Mouse (Mus musculus) forebrain, embryonic 14.5 days (tissue): ENCODE data around the gene Ano10. TPM values are rescaled to one million over a fixed set of nuclear protein-coding genes. Genes with fewer than 3 reads are reported as not detected.
"Not testable (repeated sequence)": the region's sequence is repeated elsewhere in the genome, so short reads cannot be mapped to it uniquely, and the experiment has no call there.

ENCODE experiments used
- ATAC-seq: fragments of 200-750 bp; cut with Nextera tagmentation; 2 replicates; pipeline ENCODE4 v1.8.0; 2017; ENCODE audit warnings: mild to moderate bottlenecking, moderate library complexity
- DNase-seq: peaks from one replicate; pipeline ENCODE4 v3.0.0-alpha.2; 2015; ENCODE audit warnings: low spot score
- H3K27ac ChIP-seq: fragments of 300-500 bp; sonication (generic); 2 replicates; pipeline ENCODE4 v1.5.1; 2014; ENCODE audit warnings: low read depth, mild to moderate bottlenecking, control low read depth, low read length, moderate library complexity
- H3K27me3 ChIP-seq: fragments of 300-500 bp; sonication (generic); replicated peaks from 2 replicates; pipeline ENCODE4 v1.6.1; 2014; ENCODE audit warnings: low read length, control low read depth, mixed read lengths; ENCODE audit not compliant: control insufficient read depth, insufficient read depth
- H3K36me3 ChIP-seq: fragments of 300-500 bp; sonication (generic); 2 replicates; pipeline ENCODE4 v1.6.1; 2014; ENCODE audit warnings: low read length, control low read depth; ENCODE audit not compliant: control insufficient read depth, insufficient read depth
- H3K4me1 ChIP-seq: fragments of 300-500 bp; sonication (generic); 2 replicates; pipeline ENCODE4 v1.6.1; 2014; ENCODE audit warnings: antibody characterized with exemption, low read length, control low read depth; ENCODE audit not compliant: control insufficient read depth, insufficient read depth
- H3K4me2 ChIP-seq: fragments of 300-500 bp; sonication (generic); 2 replicates; pipeline ENCODE4 v1.6.1; 2014; ENCODE audit warnings: mild to moderate bottlenecking, control low read depth, low read length
- H3K4me3 ChIP-seq: fragments of 300-500 bp; sonication (generic); 2 replicates; pipeline ENCODE4 v1.5.1; 2014; ENCODE audit warnings: low read depth, low read length, control low read depth
- H3K9ac ChIP-seq: fragments of 300-500 bp; sonication (generic); 2 replicates; pipeline ENCODE4 v1.6.1; 2014; ENCODE audit warnings: mild to moderate bottlenecking, low read length, control low read depth, moderate library complexity
- H3K9me3 ChIP-seq: fragments of 300-500 bp; sonication (generic); replicated peaks from 2 replicates; pipeline ENCODE4 v1.6.1; 2016; ENCODE audit warnings: low read length, control low read depth, mixed read lengths; ENCODE audit not compliant: control insufficient read depth
- WGBS: fragments of 180-500 bp; shearing (Covaris S2); extraction: QIAGEN DNeasy Blood & Tissue Kit; methylation state at CpG from one replicate; pipeline ENCODE4 v1.1.7; 2014; 5-methylcytosine and 5-hydroxymethylcytosine counted together
- polyA plus RNA-seq: library from polyadenylated mRNA; unstranded; fragments of >200 nt; fragmentation: Nextera tagmentation; extraction: Ambion mirVana; gene quantifications from 2 replicates; pipeline ENCODE4 v1.2.1, GENCODE M21; 2014

Ano10 gene
- polyA plus RNA-seq, 1 experiment from 2014 or later: 45.2 TPM

DNA sequence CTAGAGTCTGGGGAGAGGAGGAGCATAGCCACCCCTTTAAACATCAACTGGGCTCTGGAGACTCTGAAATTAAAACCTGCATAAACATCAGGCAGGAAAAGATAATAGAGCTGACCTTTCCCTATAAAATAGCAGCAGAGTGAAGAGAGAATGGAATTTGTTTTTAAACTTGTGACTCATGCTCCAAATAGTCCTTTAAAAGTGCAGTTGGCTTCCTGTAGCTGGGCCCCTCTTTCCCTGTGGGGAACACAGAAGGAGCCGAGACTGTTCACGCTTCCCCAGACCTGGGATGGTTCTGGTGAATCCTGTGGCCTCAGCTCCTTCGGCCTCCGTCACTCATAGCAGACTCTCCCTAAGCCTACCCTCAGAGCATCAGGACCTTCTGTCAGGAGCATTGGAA, 115.8 kb downstream of the Ano10 start:
- H3K9me3 ChIP-seq: no peaks in the 10 kb centered on the region
- ATAC-seq: no peak

DNA sequence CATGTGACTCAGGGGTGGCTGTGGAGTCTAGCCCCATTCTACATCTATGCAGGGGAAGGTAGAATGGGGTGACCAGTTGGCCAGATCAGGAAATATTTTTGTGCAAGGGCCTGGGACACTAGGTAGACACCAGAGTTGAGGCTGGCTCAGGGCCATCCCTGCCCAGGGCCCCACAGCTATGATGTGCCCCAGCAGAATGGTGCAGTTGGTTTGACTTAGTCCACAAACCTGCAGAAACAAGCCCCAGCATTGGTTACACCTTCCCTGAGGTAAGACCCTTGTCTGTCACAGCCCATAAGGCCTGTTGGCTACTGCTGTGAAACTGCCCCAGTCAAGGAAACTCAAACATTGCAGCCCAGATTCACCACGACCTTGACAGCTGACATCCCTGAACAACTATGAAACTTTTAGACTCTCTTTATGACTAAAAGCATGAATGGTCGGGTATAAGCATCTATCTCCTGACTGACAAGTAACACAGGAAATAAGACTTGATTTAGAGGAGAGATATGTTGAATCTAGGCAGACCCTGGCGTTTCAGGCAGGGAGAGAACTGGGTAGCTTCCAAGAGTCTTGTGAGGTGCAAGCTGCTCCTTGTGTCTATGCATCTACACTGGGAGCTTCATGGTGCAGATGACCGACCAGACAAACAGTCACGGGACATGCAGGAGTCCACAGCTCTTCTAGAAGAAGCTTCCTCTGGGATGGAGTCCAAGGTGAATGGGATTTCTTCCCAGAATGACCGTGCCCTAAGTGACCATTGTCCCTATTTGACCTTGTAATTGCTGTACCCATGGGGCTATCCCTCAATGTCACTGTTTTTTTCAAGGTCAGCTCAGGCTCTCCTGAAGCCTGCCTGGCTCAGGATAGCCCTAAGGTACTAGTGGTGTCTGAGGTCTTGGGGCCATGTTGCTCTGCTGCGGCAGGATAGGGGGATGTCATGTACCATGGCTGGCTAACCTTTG, 116.7 kb downstream of the Ano10 start:
- Histone ChIP-seq H3K9ac (no peak overlapping the region), H3K4me2 (no peak overlapping the region), H3K36me3 (peaks cover 17% of the 10 kb centered on the region; the same call in 1 of the 2 replicates), H3K27ac (no peak overlapping the region), H3K9me3 (no peaks in the 10 kb centered on the region), H3K4me1 (peaks cover 5% of the 10 kb centered on the region; the same call in 1 of the 2 replicates), H3K4me3 (no peak overlapping the region), H3K27me3 (no peaks in the 10 kb centered on the region)
- ATAC-seq: no peak
- no peak for DNase-seq
- 89% methylated on average over 7 of the region's 7 CpGs for WGBS

More for the DNA sequence above, 115.8 kb downstream of the Ano10 start:
- Histone ChIP-seq H3K4me3 (no peak overlapping the region), H3K36me3 (peaks cover 11% of the 10 kb centered on the region; the same call in 1 of the 2 replicates), H3K4me2 (no peak overlapping the region), H3K27me3 (no peaks in the 10 kb centered on the region), H3K9ac (no peak overlapping the region), H3K4me1 (peaks cover 5% of the 10 kb centered on the region; the same call in 1 of the 2 replicates), H3K27ac (no peak overlapping the region)
- WGBS: 75% methylated on average over 4 of the region's 4 CpGs
- no peak for DNase-seq

DNA sequence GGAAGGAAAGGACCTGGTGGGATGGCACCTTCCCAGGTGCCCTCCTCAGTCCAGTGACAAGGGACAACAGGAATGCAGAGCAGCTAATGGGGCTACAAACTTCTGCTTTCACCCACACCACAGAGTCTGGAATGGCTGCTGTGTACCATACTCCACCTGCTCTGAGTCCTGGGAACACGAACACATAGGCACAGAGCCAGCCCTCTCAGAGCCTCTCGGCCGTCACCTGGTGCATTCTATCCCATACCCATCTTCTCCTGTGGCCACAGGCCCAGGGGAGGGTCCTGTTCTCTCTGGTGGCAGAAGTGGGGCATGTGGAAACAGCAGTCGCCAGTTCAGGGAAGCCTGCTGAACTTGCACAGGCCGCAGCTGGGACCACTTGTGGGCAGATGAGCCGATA, 119.5 kb downstream of the Ano10 start:
- Histone ChIP-seq H3K4me2 (no peak overlapping the region), H3K4me3 (no peak overlapping the region), H3K27me3 (no peaks in the 10 kb centered on the region), H3K4me1 (peaks cover 5% of the 10 kb centered on the region; the same call in 1 of the 2 replicates), H3K9ac (no peak overlapping the region), H3K27ac (no peak overlapping the region), H3K36me3 (peaks cover 32% of the 10 kb centered on the region; the same call in 1 of the 2 replicates), H3K9me3 (no peaks in the 10 kb centered on the region)
- WGBS: 90% methylated on average over 6 of the region's 6 CpGs
- DNase-seq (no peak), ATAC-seq (no peak)

DNA sequence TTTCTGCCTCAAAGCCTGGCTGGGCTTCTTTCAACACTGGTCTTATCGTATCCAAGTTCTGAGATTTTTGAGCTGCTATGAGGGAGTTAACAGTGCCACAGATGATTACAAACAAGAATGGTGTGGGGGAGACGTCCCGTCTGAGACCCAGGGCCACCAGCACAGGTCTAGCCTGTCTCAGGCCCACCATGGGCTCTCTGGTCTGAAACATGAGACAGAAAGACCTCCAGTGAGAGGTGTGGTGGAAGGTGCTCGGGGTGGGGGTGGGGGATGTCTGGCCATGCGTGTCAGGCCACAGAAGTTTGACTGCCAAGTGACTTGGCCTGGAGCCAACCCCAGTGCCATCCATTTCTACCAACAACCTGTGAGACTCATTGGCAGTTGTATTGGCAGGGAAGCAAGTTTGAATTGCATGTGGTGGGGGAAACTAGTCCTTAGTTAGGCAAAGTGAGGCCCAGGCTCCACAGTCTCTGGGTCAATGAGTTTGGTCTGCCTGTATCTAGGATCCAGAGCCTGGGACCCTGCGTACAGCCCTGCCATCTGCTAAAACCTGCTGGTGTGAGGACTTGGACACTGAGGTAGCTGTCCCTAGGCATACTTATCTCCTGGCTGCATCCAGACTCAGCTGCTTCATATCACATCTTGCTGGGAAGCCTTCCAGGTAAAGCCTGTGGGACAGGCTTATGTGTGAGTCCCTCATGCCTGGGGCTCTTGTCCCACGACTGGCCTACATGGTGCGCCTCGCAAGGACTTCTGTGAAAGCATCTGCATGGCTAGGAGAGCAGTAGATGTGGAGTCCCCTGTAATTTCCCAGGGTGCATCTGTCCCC, 120.6 kb downstream of the Ano10 start:
- H3K4me2 ChIP-seq: no peak overlapping the region
- H3K36me3 ChIP-seq: peaks cover 30% of the 10 kb centered on the region; the same call in 1 of the 2 replicates
- H3K9ac ChIP-seq: no peak overlapping the region
- no peak overlapping the region for H3K4me3 ChIP-seq
- ATAC-seq (no peak), DNase-seq (peak; percentile 53)
- H3K9me3 ChIP-seq: no peaks in the 10 kb centered on the region
- no peaks in the 10 kb centered on the region for H3K27me3 ChIP-seq
- peaks cover 5% of the 10 kb centered on the region; the same call in 1 of the 2 replicates for H3K4me1 ChIP-seq
- H3K27ac ChIP-seq: no peak overlapping the region
- 82% methylated on average over 9 of the region's 9 CpGs for WGBS

DNA sequence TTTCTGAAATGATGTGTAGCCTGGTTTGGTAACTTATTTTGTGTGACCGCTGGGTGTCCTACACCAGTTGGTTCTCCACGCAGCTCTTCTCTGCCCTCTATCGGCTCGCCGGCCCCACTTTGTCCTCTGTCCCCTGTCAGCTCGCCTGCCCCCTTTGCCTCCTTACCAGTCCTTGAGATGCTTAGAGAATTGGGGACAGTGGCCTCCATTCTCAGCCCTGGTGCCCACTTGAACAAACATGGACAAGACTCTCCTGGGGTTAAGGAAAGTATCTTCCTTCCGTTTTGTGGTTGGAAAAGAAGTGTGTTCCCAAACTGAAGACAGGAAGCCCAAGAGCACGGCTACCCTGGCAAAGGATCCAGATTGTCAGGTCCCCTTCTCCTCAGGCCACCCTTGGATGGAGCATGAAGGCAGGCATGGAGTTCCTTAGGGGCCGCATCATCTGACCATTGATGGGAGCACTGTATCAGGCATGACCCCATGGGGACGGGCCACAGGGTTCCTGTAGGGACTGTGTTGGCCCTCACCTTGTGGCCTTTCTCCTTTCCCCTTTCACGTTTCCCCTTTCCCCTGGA, 121.5 kb downstream of the Ano10 start:
- ATAC-seq: no peak
- 87% methylated on average over 11 of the region's 11 CpGs for WGBS
- H3K36me3 ChIP-seq: peaks cover 31% of the 10 kb centered on the region; the same call in 1 of the 2 replicates

DNA sequence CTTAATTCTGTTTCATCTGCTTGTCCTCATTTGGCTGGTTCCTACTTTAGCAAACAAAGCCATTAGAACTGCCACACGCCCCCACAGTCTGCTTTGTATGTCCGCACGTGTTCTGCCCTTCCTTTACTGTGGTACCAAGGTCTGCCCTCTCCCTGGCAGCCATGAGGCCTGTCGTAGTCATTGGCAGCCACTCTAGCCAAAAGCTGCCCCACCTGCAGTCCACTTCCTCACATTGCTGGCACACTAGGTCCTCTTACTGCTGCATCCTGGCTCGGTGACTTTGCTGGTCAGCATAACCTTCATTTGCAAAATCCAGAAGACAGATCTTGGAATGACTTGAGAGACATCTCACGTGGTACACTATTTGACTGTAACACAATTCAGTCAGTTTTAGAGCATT, 124.3 kb downstream of the Ano10 start:
- Histone ChIP-seq H3K4me3 (no peak overlapping the region), H3K9ac (no peak overlapping the region), H3K4me1 (peaks cover 5% of the 10 kb centered on the region; the same call in 1 of the 2 replicates), H3K27ac (no peak overlapping the region), H3K4me2 (no peak overlapping the region), H3K27me3 (no peaks in the 10 kb centered on the region), H3K9me3 (no peaks in the 10 kb centered on the region), H3K36me3 (peaks cover 49% of the 10 kb centered on the region)
- ATAC-seq: no peak
- 92% methylated on average over 6 of the region's 6 CpGs for WGBS
- DNase-seq: no peak

More for the DNA sequence above, 121.5 kb downstream of the Ano10 start:
- H3K4me2 ChIP-seq: no peak overlapping the region
- no peaks in the 10 kb centered on the region for H3K9me3 ChIP-seq
- peaks cover 5% of the 10 kb centered on the region; the same call in 1 of the 2 replicates for H3K4me1 ChIP-seq
- H3K9ac ChIP-seq: no peak overlapping the region
- H3K27ac ChIP-seq: no peak overlapping the region
- H3K4me3 ChIP-seq: no peak overlapping the region
- H3K27me3 ChIP-seq: no peaks in the 10 kb centered on the region
- DNase-seq: no peak

DNA sequence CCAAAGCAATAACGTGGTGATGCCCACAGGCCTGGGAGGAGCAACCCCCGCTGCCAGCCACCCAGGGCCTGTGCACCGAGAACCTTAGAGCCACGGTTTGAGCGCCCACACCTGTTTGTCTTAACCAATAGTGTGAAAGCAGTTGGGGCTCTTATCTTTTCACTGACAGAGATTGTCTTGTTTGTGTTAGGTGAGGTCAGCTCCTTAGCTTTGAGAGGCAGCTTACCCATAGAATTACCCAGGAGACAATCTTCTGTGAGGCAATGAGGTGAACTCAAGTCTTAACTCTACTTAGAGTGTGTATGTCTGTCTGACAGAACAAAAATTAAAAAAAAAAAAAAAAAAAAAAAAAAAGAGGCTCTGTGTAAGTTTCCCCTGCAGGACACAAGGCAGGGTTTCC, 126.5 kb downstream of the Ano10 start:
- H3K27me3 ChIP-seq, H3K4me2 ChIP-seq, DNase-seq, ATAC-seq, H3K9ac ChIP-seq, H3K27ac ChIP-seq, H3K4me3 ChIP-seq, H3K9me3 ChIP-seq, H3K4me1 ChIP-seq: not testable (repeated sequence)
- H3K36me3 ChIP-seq: peaks cover 59% of the 10 kb centered on the region
- WGBS: 92% methylated on average over 5 of the region's 5 CpGs

DNA sequence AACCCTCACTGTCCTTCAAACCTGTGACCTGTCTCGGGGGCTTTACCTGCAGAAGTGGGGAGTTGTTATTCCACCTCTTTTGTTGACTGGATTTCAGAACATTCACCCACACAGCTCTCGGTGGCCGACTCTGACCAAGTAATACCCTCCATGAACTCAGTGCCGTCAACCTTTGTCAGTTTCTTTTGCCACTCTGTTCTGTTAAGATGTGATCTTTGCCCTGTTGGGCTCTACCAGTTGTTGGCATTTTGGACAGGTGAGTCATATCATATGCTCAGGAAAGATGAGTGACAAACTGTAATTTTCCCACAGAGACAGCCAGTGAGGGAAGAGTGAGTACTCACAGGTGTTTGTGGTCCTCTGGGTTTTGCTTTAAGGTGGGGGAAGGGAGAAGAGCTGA, 129.7 kb downstream of the Ano10 start:
- peaks cover 54% of the 10 kb centered on the region for H3K36me3 ChIP-seq
- H3K4me2 ChIP-seq: no peak overlapping the region
- 96% methylated on average over 4 of the region's 4 CpGs for WGBS
- DNase-seq (no peak), ATAC-seq (no peak)
- no peak overlapping the region for H3K27ac ChIP-seq
- H3K9me3 ChIP-seq: no peaks in the 10 kb centered on the region
- H3K4me3 ChIP-seq: no peak overlapping the region
- H3K9ac ChIP-seq: no peak overlapping the region
- no peaks in the 10 kb centered on the region for H3K27me3 ChIP-seq
- H3K4me1 ChIP-seq: no peaks in the 10 kb centered on the region
